Mouse (Mus musculus) Patski (cell line): ENCODE measurements around the gene Nup188. TPM values are rescaled to one million over a fixed set of nuclear protein-coding genes. Genes with fewer than 3 reads are reported as not detected.

Experiments
- ATAC-seq: fragments of 100-300 bp; one replicate; pipeline ENCODE4 v1.8.0; 2021
- CTCF ChIA-PET: fragments of 350-600 bp; sonication (Branson Sonifier 250); formaldehyde crosslinking; loops from one replicate; lab custom pipeline; 2022; ENCODE audit warnings: inconsistent platforms; lab: Charles Lee
- POLR2A ChIA-PET: fragments of 350-600 bp; sonication (Branson Sonifier 250); formaldehyde crosslinking; loops from one replicate; lab custom pipeline; 2022; ENCODE audit warnings: antibody characterized with exemption, inconsistent platforms; lab: Charles Lee
- DNase-seq: peaks from one replicate; pipeline ENCODE4 v3.0.0-alpha.2; 2011; ENCODE audit warnings: low read depth, low spot score
- H3K27me3 ChIP-seq: fragments of 371-371 bp; one replicate; pipeline ENCODE4 v1.5.1; 2021
- CTCF ChIP-seq: fragments of 100-300 bp; IDR thresholded peaks from one replicate; pipeline ENCODE4 v1.5.1; 2021
- in situ Hi-C: fragments of 300-500 bp; cut with MboI; formaldehyde crosslinking; loops from 3 replicates; pipeline ENCODE4 v1.11.1; 2018; ENCODE audit warnings: low pct_unique_long_range_greater_than_20kb, mixed read lengths
- polyA plus RNA-seq: library from polyadenylated mRNA; unstranded; gene quantifications from one replicate; pipeline ENCODE4 v1.2.3, GENCODE M21; 2021

The Nup188 gene
- polyA plus RNA-seq, 1 experiment from 2014 or later = 36.7 TPM

GRCm38 (mm10) chr2:30380564-30381376, 94.6 kb downstream of the Nup188 start:
- H3K27me3 ChIP-seq = no peaks in the 10 kb centered on the region
- CTCF ChIA-PET = no interaction called here
- in situ Hi-C loops = no loop called here
- ATAC-seq (no peak), DNase-seq (no peak)
- POLR2A ChIA-PET = no interaction called here
- no peak for TF ChIP-seq CTCF

DNA sequence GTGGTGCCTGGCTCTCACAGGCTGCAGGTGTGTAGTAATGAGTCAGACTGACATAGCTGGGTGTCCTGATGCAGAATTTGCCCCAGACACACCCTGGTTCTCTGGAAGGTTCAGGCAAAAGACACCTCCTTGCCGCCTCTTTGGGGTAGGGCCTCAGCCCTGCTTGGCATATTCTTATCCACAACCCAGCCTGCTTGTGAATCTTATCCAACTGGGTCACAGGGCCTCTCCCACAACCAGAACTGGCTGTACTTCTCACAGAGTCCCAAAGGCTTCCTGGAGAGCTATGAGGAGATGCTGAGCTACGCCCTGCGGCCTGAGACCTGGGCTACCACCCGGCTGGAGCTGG, 95.2 kb downstream of the Nup188 start:
- no peak for ATAC-seq
- no peak for TF ChIP-seq CTCF
- no peak for DNase-seq
- no peaks in the 10 kb centered on the region for H3K27me3 ChIP-seq
- CTCF ChIA-PET = no interaction called here
- in situ Hi-C loops = no loop called here
- POLR2A ChIA-PET = no interaction called here

GRCm38 (mm10) chr2:30384814-30385213, 98.6 kb downstream of the Nup188 start:
- DNase-seq (no peak), ATAC-seq (no peak)
- ChIA-PET POLR2A (interaction anchor here (1.7 kb wide), 1 partner anchor 29 kb away, joined by 4 read pairs; no protein-coding TSS in a partner anchor), CTCF (no interaction called here)
- no peak for TF ChIP-seq CTCF
- in situ Hi-C loops = no loop called here
- H3K27me3 ChIP-seq = no peaks in the 10 kb centered on the region

GRCm38 (mm10) chr2:30385591-30385990, 99.4 kb downstream of the Nup188 start:
- ATAC-seq (no peak), DNase-seq (no peak)
- H3K27me3 ChIP-seq = no peaks in the 10 kb centered on the region
- TF ChIP-seq CTCF = no peak
- ChIA-PET POLR2A (interaction anchor here (1.7 kb wide), 1 partner anchor 29 kb away, joined by 4 read pairs; no protein-coding TSS in a partner anchor), CTCF (no interaction called here)
- in situ Hi-C loops = no loop called here

DNA sequence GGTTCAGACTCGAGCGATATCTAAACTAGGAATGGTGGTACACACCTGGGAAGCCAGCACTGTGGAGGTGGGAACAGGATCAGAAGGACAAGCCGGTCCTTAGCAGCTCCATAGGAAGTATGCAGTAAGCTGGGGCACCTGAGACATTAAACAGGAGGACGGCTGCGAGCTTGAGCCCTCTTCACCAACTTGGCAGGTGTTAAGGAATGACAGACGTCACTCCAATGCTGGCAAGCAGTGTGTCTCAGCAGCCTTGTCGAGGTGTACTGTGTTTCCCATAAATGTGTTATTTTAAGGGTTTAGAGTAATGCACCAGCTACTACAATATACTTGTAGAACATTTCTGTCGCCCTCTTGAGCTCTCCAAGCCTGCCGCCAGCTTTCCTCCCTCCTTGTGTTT, 100.7 kb downstream of the Nup188 start:
- CTCF ChIA-PET = no interaction called here
- TF ChIP-seq CTCF = no peak
- POLR2A ChIA-PET = no interaction called here
- no peak for DNase-seq
- no peak for ATAC-seq
- H3K27me3 ChIP-seq = no peaks in the 10 kb centered on the region
- in situ Hi-C loops = no loop called here

DNA sequence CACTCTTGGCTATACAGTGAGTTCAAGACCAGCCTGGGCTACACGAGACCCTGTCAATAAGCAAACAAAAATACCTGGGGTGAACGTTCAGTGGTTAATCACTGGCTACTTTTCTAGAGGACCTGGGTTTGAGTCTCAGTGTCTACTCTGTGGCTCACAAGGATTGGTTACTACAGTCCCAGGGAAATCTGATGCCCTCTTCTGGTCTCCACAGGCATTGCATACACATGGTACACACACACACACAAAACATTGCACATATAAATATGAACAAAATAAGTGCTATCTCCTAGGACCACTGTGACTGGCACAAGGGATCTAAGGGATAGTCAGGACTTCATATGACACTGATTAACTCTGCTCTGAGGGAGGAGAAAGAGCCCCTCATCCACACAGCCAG, 102.8 kb downstream of the Nup188 start:
- H3K27me3 ChIP-seq = no peaks in the 10 kb centered on the region
- ATAC-seq (no peak), DNase-seq (no peak)
- TF ChIP-seq CTCF = no peak
- in situ Hi-C loops = no loop called here
- ChIA-PET CTCF (no interaction called here), POLR2A (interaction anchor here (0.6 kb wide), 1 partner anchor 379 kb away, joined by 3 read pairs; no protein-coding TSS in a partner anchor)

DNA sequence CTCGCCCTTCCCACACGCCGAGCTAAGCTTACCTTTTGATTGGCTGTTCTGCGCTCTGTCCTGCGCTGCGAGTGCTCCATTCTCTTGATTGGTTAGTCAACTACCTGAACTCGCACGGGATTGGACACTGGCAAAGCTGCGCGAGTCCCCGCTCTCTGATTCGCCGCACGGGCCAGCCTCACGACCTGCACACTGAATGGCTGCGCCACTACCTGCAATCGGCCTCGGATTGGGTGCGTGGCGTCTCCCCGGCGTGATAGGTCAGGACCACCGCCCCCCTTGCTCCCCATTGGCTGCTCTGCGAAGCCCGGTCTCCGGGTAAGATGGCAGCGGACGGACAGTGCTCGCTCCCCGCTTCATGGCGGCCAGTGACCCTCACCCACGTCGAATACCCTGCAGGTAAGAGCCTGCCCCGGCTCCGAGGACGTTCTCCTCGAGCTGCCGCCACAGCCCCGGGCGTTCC, 105.9 kb downstream of the Nup188 start, which contains the start of gene Dolpp1:
Gene Dolpp1, plus strand, starts transcription at position 141 of the 463 bp plus-strand sequence.
- no peak for TF ChIP-seq CTCF
- in situ Hi-C loops = no loop called here
- POLR2A ChIA-PET = interaction anchor here (0.6 to 0.8 kb wide), 2 partner anchors 9 to 23 kb away, joined by 3 read pairs; no protein-coding TSS in a partner anchor
- H3K27me3 ChIP-seq = no peaks in the 10 kb centered on the region
- CTCF ChIA-PET = no interaction called here
- DNase-seq = peak; percentile 77
- peak; percentile 88 for ATAC-seq

DNA sequence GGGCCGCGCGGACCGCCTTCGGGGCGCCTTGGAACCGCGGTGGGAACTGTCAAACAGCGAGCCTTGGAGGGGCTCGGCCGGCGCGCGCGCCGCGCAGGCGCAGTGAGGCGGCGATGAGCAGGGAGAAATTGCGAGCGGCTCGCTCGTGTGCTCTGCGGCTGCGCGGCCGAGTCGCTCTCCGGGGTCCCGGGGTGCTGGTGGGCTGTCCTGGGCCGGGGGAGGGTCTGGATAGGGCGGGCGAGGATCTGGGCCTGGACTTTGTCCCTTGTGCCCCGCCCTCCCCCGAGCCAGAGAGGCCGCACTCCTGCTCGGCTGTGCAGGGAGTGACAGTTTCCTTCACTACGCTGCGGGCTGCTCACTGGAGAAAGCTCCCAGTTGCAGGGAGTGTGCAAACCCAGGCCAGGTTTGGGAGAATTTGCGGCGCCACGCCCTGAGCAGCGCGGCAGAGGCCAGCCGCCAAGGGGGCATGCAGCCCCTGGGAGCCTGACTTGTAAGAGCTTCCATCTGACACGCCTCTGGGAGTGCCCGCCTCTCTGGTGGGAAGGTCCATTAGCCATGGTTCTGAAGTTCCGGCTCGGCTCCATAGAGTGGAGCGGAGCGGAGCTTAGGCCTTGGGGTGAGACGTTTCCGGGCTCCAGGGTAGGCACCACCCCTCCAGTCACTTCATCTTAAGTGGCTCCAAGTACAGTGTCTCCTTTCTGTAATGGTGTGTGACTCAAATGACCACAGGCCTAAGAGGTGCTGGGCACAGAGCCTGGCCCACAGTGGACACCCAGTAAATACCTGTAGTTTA, 106.6 kb downstream of the Nup188 start:
- ChIA-PET CTCF (no interaction called here), POLR2A (interaction anchor here (0.6 to 1.2 kb wide), 3 partner anchors 9 to 22 kb away, joined by 3 read pairs; no protein-coding TSS in a partner anchor)
- TF ChIP-seq CTCF = no peak
- no peak for DNase-seq
- H3K27me3 ChIP-seq = no peaks in the 10 kb centered on the region
- ATAC-seq = peak; percentile 53
- in situ Hi-C loops = no loop called here

GRCm38 (mm10) chr2:30393370-30393656, 107.1 kb downstream of the Nup188 start:
- in situ Hi-C loops = no loop called here
- ChIA-PET POLR2A (interaction anchor here (1.2 kb wide), 1 partner anchor 9 kb away, joined by 3 read pairs; no protein-coding TSS in a partner anchor), CTCF (no interaction called here)
- no peaks in the 10 kb centered on the region for H3K27me3 ChIP-seq
- DNase-seq = no peak
- TF ChIP-seq CTCF = no peak
- no peak for ATAC-seq

Other genes with a start within 250 kb of the Nup188 start
- 63.5 TPM for gene Wdr34, start 237.5 kb upstream of the Nup188 start, polyA plus RNA-seq
- gene Set, start 229.0 kb upstream of the Nup188 start, polyA plus RNA-seq = 288 TPM
- gene Pkn3, start 208.7 kb upstream of the Nup188 start, polyA plus RNA-seq = 8.2 TPM
- 29.6 TPM for gene Zdhhc12, start 192.7 kb upstream of the Nup188 start, polyA plus RNA-seq
- gene Zer1, start 161.8 kb upstream of the Nup188 start, polyA plus RNA-seq = 26.5 TPM
- gene Tbc1d13, start 152.7 kb upstream of the Nup188 start, polyA plus RNA-seq = 37.9 TPM
- 19.2 TPM for gene Endog, start 114.9 kb upstream of the Nup188 start, polyA plus RNA-seq
- gene Spout1, start 107.9 kb upstream of the Nup188 start, polyA plus RNA-seq = 31.6 TPM
- gene Kyat1, start 80.5 kb upstream of the Nup188 start, polyA plus RNA-seq = 14.8 TPM
- 19.3 TPM for gene Lrrc8a, start 48.7 kb upstream of the Nup188 start, polyA plus RNA-seq
- gene Gm28035, start 45.8 kb upstream of the Nup188 start, polyA plus RNA-seq = 2.1 TPM
- gene Phyhd1, start 20.2 kb upstream of the Nup188 start, polyA plus RNA-seq = 22.4 TPM
- gene Gm28038, start 5.4 kb upstream of the Nup188 start, polyA plus RNA-seq = not detected
- 24.0 TPM for gene Dolk, start 63 bp upstream of the Nup188 start, polyA plus RNA-seq
- gene Sh3glb2, start 72.9 kb downstream of the Nup188 start, polyA plus RNA-seq = 102 TPM
- gene Miga2, start 77.8 kb downstream of the Nup188 start, polyA plus RNA-seq = 43.3 TPM
- 15.4 TPM for gene Dolpp1, start 105.9 kb downstream of the Nup188 start, polyA plus RNA-seq
- 86.1 TPM for gene Crat, start 129.4 kb downstream of the Nup188 start, polyA plus RNA-seq
- gene Ptpa, start 129.6 kb downstream of the Nup188 start, polyA plus RNA-seq = 165 TPM
- 70.7 TPM for gene Ier5l, start 187.8 kb downstream of the Nup188 start, polyA plus RNA-seq